Mouse (Mus musculus): ENCODE data around the gene Irf2bpl. TPM values are rescaled to one million over a fixed set of nuclear protein-coding genes. Genes with fewer than 3 reads are reported as not detected.
A peak's percentile ranks its signal among the peaks of the same experiment; 100 is the strongest.

Gene Irf2bpl
- polyA plus RNA-seq, 1 experiment from 2014 or later: 44.6 TPM

GRCm38 (mm10) chr12:86831591-86832550 is 52.7 kb downstream of the Irf2bpl start:
- TF ChIP-seq CTCF (IDR thresholded peaks at IDR 0.05; ENCODE audit: low read depth): no peak
- Histone ChIP-seq H3K27ac (ENCODE audit: low read depth) (peak overlapping the region; percentile 85), H3K4me1 (ENCODE audit: insufficient read depth) (peaks cover 31% of the 10 kb centered on the region), H3K36me3 (ENCODE audit: insufficient read depth) (no peaks in the 10 kb centered on the region), H3K9ac (peak overlapping the region; percentile 43), H3K9me3 (ENCODE audit: low read depth, low read length) (no peaks in the 10 kb centered on the region), H3K4me2 (peak overlapping the region; percentile 50), H3K4me3 (ENCODE audit: low read depth, low read length) (0 out of 2 replicates have a peak overlapping the region, but pooled peaks have one; percentile 2), H3K27me3 (ENCODE audit: insufficient read depth, low read length) (no peaks in the 10 kb centered on the region)
- WGBS: 22% methylated on average over 32 of the region's 32 CpGs
- ATAC-seq (ENCODE audit: insufficient read depth) (peak; percentile 22; the same call in 1 of the 2 replicates), DNase-seq (peak; percentile 88)

Other genes with a start within 250 kb of the Irf2bpl start
- gene Vash1, start 206.1 kb downstream of the Irf2bpl start, polyA plus RNA-seq (2014; fragmentation: Nextera tagmentation; extraction: Ambion mirVana): 12.7 and 14.2 TPM in 2 replicates
- 14.3 and 15.1 TPM in 2 replicates for gene Angel1, start 158.3 kb downstream of the Irf2bpl start, polyA plus RNA-seq (2014; fragmentation: Nextera tagmentation; extraction: Ambion mirVana)
- gene Lrrc74a, start 150.4 kb downstream of the Irf2bpl start, polyA plus RNA-seq (2014; fragmentation: Nextera tagmentation; extraction: Ambion mirVana): not detected in 2 replicates
- gene Cipc, start 62.2 kb upstream of the Irf2bpl start, polyA plus RNA-seq (2014; fragmentation: Nextera tagmentation; extraction: Ambion mirVana): 22.4 and 24.3 TPM in 2 replicates
- 0.05 TPM in 1 of 2 replicates, not detected in the other for gene Zdhhc22, start 105.6 kb upstream of the Irf2bpl start, polyA plus RNA-seq (2014; fragmentation: Nextera tagmentation; extraction: Ambion mirVana)
- gene Tmem63c, start 136.5 kb upstream of the Irf2bpl start, polyA plus RNA-seq (2014; fragmentation: Nextera tagmentation; extraction: Ambion mirVana): not detected in 2 replicates
- 7.6 and 10.4 TPM in 2 replicates for gene Ngb, start 217.7 kb upstream of the Irf2bpl start, polyA plus RNA-seq (2014; fragmentation: Nextera tagmentation; extraction: Ambion mirVana)

Data from lung, embryonic 14.5 days (tissue).